Mouse (Mus musculus) MEL (cell line): Measurements from ENCODE around the gene Csnk2a2.

Experiments
- CTCF ChIP-seq, 3 experiments: IDR thresholded peaks in 2 of 3; conservative IDR thresholded peaks in 1 of 3; 2 replicates each; pipeline ENCODE4 v1.5.1; 2011 to 2012; ENCODE audit warnings: low read length in 3 of 3, low read depth in 2 of 3, mild to moderate bottlenecking in 2 of 3, improper control_type of control experiment in 1 of 3, inconsistent platforms in 1 of 3, mixed read lengths in 1 of 3, moderate library complexity in 1 of 3; ENCODE audit not compliant: control insufficient read depth in 1 of 3, insufficient read depth in 1 of 3, poor library complexity in 1 of 3, severe bottlenecking in 1 of 3
- EP300 ChIP-seq, 2 experiments: IDR thresholded peaks; 2 replicates each; pipeline ENCODE4 v1.6.1; 2011; ENCODE audit warnings: improper control_type of control experiment in 2 of 2, low read length in 2 of 2, low read depth in 1 of 2, mild to moderate bottlenecking in 1 of 2
- MAZ ChIP-seq: IDR thresholded peaks from 2 replicates; pipeline ENCODE4 v1.6.1; 2012; ENCODE audit warnings: low read depth, mild to moderate bottlenecking, inconsistent platforms, low read length, improper control_type of control experiment
- POLR2A ChIP-seq, 2 experiments: IDR thresholded peaks; 2 replicates each; pipeline ENCODE4 v1.6.1; 2011 to 2012; ENCODE audit warnings: low read length in 2 of 2, mild to moderate bottlenecking in 2 of 2, control low read depth in 1 of 2, improper control_type of control experiment in 1 of 2, low read depth in 1 of 2, moderate library complexity in 1 of 2; ENCODE audit not compliant: control insufficient read depth in 1 of 2, insufficient read depth in 1 of 2, poor library complexity in 1 of 2
- USF1 ChIP-seq: IDR thresholded peaks from 2 replicates; pipeline ENCODE4 v1.6.1; 2014; ENCODE audit warnings: low read depth, mild to moderate bottlenecking, inconsistent platforms, low read length, improper control_type of control experiment, moderate library complexity

GRCm38 (mm10) chr8:95513219-95513618 is 23.4 kb upstream of the Csnk2a2 start:
- no peak for TF ChIP-seq MAZ
- no peak for TF ChIP-seq USF1
- no peak for TF ChIP-seq CTCF (IDR thresholded peaks at IDR 0.05 in 2 of 3, conservative IDR thresholded peaks at IDR 0.05 in 1 of 3; ENCODE audit: control insufficient read depth in 1 of 3, insufficient read depth in 1 of 3, low read depth in 2 of 3, low read length in 3 of 3, poor library complexity in 1 of 3, severe bottlenecking in 1 of 3)
- no peak for TF ChIP-seq POLR2A (IDR thresholded peaks at IDR 0.05; ENCODE audit: control insufficient read depth in 1 of 2, insufficient read depth in 1 of 2, low read depth in 1 of 2, low read length in 2 of 2, poor library complexity in 1 of 2)
- no peak for TF ChIP-seq EP300 (IDR thresholded peaks at IDR 0.05; ENCODE audit: low read depth in 1 of 2, low read length in 2 of 2)
